Mouse (Mus musculus) liver, postnatal 0 days (tissue): ENCODE results near the gene Abcc10.

Source experiments
- CTCF ChIP-seq: sonication (generic); IDR thresholded peaks from 2 replicates; pipeline ENCODE4 v1.5.1; 2016; ENCODE audit warnings: antibody characterized with exemption, low read depth
- EP300 ChIP-seq: IDR thresholded peaks from 2 replicates; pipeline ENCODE4 v1.6.1; 2016; ENCODE audit warnings: antibody characterized with exemption, low read depth, mild to moderate bottlenecking

GRCm38 (mm10) chr17:46313135-46313715 is 14.9 kb downstream of the Abcc10 start:
- TF ChIP-seq EP300 (no peak), CTCF (no peak)
